Mouse (Mus musculus): ENCODE results near the gene Pidd1.

Pidd1 gene

GRCm38 (mm10) chr7:141472226-141472625 lies 28.4 kb upstream of the Pidd1 start:
- DNase-seq, result no peak

- DNase-seq, result no peak
These were observed 27.4 kb upstream of the Pidd1 start for GRCm38 (mm10) chr7:141471236-141471635.

- DNase-seq, result no peak
These were observed 26.8 kb upstream of the Pidd1 start for GRCm38 (mm10) chr7:141470637-141470944.

GRCm38 (mm10) chr7:141469901-141470636 lies 26.2 kb upstream of the Pidd1 start:
- no peak for DNase-seq

GRCm38 (mm10) chr7:141469352-141469751 lies 25.5 kb upstream of the Pidd1 start:
- DNase-seq, result no peak

GRCm38 (mm10) chr7:141468522-141469211 lies 24.8 kb upstream of the Pidd1 start:
- no peak for DNase-seq

- no peak for DNase-seq
These were observed 24.3 kb upstream of the Pidd1 start for GRCm38 (mm10) chr7:141468164-141468521.

GRCm38 (mm10) chr7:141467230-141468030 lies 23.6 kb upstream of the Pidd1 start, which contains the start of gene Cd151:
TSS of gene Cd151 (plus strand) at chr7:141467392.
- peak; percentile 74 for DNase-seq

GRCm38 (mm10) chr7:141466607-141467148 lies 22.9 kb upstream of the Pidd1 start:
- DNase-seq, result no peak

- DNase-seq, result no peak
These were observed 22.2 kb upstream of the Pidd1 start for GRCm38 (mm10) chr7:141466045-141466394.

GRCm38 (mm10) chr7:141465388-141466044 lies 21.7 kb upstream of the Pidd1 start:
- DNase-seq, result no peak

GRCm38 (mm10) chr7:141464603-141465201 lies 20.9 kb upstream of the Pidd1 start:
- DNase-seq, result no peak

GRCm38 (mm10) chr7:141463824-141464602 lies 20.2 kb upstream of the Pidd1 start:
- no peak for DNase-seq

GRCm38 (mm10) chr7:141462333-141462821 lies 18.6 kb upstream of the Pidd1 start:
- no peak for DNase-seq

- DNase-seq, result no peak
These were observed 17.9 kb upstream of the Pidd1 start for GRCm38 (mm10) chr7:141461521-141462332.

- DNase-seq, result no peak
These were observed 16.7 kb upstream of the Pidd1 start, which contains the start of gene Cracr2b for GRCm38 (mm10) chr7:141460391-141461113. TSS of gene Cracr2b (plus strand) at chr7:141461094.

GRCm38 (mm10) chr7:141460001-141460390 lies 16.2 kb upstream of the Pidd1 start:
- no peak for DNase-seq

GRCm38 (mm10) chr7:141459301-141459711 lies 15.5 kb upstream of the Pidd1 start:
- DNase-seq, result peak; percentile 83

- DNase-seq, result peak; percentile 51
These were observed 14.8 kb upstream of the Pidd1 start for GRCm38 (mm10) chr7:141458661-141459060.

Data from cerebellum, adult 11 months (tissue).